Mouse (Mus musculus) cerebellum, adult 8-10 months (tissue): Measurements from ENCODE around the gene Plekhn1.

ENCODE experiments used
- DNase-seq: peaks from one replicate; pipeline ENCODE4 v3.0.0; 2022

Gene Plekhn1

DNA sequence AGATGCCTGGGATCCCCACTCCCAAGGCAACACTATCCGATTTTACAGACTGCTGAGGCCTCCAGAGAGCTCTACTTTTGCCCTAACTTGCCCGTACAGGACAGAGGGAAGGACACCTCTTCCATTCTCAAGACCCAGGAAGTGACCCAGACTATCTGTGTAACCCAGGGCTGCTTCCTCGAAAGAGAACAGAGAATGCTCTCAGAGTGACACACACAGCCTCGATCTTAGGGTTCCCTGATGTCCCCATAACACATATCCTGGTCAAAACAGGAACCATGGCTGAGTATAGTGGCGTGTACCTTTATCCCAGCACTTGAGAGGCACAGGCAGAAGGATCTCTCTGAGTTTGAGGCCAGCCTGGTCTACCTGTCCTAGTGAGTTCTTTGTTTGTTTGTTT is 50.9 kb downstream of the Plekhn1 start:
- DNase-seq: no peak

DNA sequence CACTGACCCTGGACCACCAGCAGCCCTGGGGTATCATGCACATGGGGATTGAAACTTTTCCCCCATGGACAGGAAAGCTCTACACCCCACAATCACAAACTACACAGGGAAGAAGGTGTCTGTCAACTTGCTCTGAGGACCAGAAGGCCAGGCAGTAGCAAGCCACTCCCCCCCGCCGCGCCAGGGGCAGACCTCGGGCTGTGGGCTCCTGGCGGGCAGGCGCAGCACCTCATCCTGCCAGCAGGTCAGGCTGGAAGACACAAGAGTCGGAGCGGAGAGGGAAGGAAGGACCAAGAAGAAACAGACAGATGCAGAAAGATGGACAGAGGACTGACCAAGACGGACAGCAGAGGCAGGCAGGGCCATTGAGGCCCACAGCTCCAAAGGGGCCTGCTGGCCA is 57.0 kb downstream of the Plekhn1 start:
- DNase-seq: no peak

- DNase-seq: no peak
Measured at GRCm38 (mm10) chr4:156171828-156172227, 62.8 kb downstream of the Plekhn1 start.
